Mouse (Mus musculus) intestine, postnatal 0 days (tissue): ENCODE results near the gene Zfp931. TPM values are rescaled to one million over a fixed set of nuclear protein-coding genes. Genes with fewer than 3 reads are reported as not detected.
"Not testable (repeated sequence)": the region's sequence is repeated elsewhere in the genome, so short reads cannot be mapped to it uniquely, and the experiment has no call there.

Experiments used
- ATAC-seq: fragments of 200-750 bp; cut with Nextera tagmentation; 2 replicates; pipeline ENCODE4 v1.8.0; 2017; ENCODE audit warnings: mild to moderate bottlenecking, moderate TSS enrichment, moderate library complexity
- H3K27ac ChIP-seq: fragments of 300-500 bp; sonication (generic); 2 replicates; pipeline ENCODE4 v1.5.1; 2014; ENCODE audit warnings: mild to moderate bottlenecking, low read depth, low read length, moderate library complexity
- H3K27me3 ChIP-seq: fragments of 300-500 bp; sonication (generic); replicated peaks from 2 replicates; pipeline ENCODE4 v1.6.1; 2014; ENCODE audit warnings: low read length, mixed read lengths; ENCODE audit not compliant: control insufficient read depth, insufficient read depth
- H3K36me3 ChIP-seq: fragments of 300-500 bp; sonication (generic); 2 replicates; pipeline ENCODE4 v1.6.1; 2014; ENCODE audit warnings: mild to moderate bottlenecking, moderate library complexity; ENCODE audit not compliant: control insufficient read depth, insufficient read depth
- H3K4me1 ChIP-seq: fragments of 300-500 bp; sonication (generic); replicated peaks from 2 replicates; pipeline ENCODE4 v1.6.1; 2014; ENCODE audit warnings: antibody characterized with exemption, low read length, mixed read lengths; ENCODE audit not compliant: control insufficient read depth, insufficient read depth
- H3K4me2 ChIP-seq: fragments of 300-500 bp; sonication (generic); replicated peaks from 2 replicates; pipeline ENCODE4 v1.6.1; 2014; ENCODE audit warnings: low read depth, mild to moderate bottlenecking, moderate library complexity
- H3K4me3 ChIP-seq: fragments of 300-500 bp; sonication (generic); 2 replicates; pipeline ENCODE4 v1.5.1; 2014; ENCODE audit warnings: low read depth, low read length
- H3K9ac ChIP-seq: fragments of 300-500 bp; sonication (generic); 2 replicates; pipeline ENCODE4 v1.6.1; 2014; ENCODE audit warnings: mild to moderate bottlenecking, low read depth, low read length
- H3K9me3 ChIP-seq: fragments of 300-500 bp; sonication (generic); 2 replicates; pipeline ENCODE4 v1.6.1; 2016; ENCODE audit warnings: mixed run types; ENCODE audit not compliant: control insufficient read depth
- CTCF ChIP-seq: sonication (generic); IDR thresholded peaks from 2 replicates; pipeline ENCODE4 v1.5.1; 2016; ENCODE audit warnings: low read depth, mild to moderate bottlenecking, control low read depth, antibody characterized with exemption, moderate library complexity
- WGBS: fragments of 180-500 bp; shearing (Covaris S2); extraction: QIAGEN DNeasy Blood & Tissue Kit; methylation state at CpG from one replicate; pipeline ENCODE4 v1.1.7; 2014; 5-methylcytosine and 5-hydroxymethylcytosine counted together
- polyA plus RNA-seq: library from polyadenylated mRNA; unstranded; fragments of >200 nt; fragmentation: Nextera tagmentation; extraction: Ambion mirVana; gene quantifications from 2 replicates; pipeline ENCODE4 v1.2.1, GENCODE M21; 2015

The Zfp931 gene
- polyA plus RNA-seq, 1 experiment from 2014 or later: 4.9 TPM

- Histone ChIP-seq H3K36me3 (no peaks in the 10 kb centered on the region), H3K4me3 (no peak overlapping the region), H3K27me3 (no peaks in the 10 kb centered on the region), H3K4me1 (no peaks in the 10 kb centered on the region), H3K9ac (no peak overlapping the region), H3K27ac (no peak overlapping the region), H3K9me3 (no peaks in the 10 kb centered on the region), H3K4me2 (no peak overlapping the region)
- TF ChIP-seq CTCF: peak; percentile 77
- 9% methylated on average over 2 of the region's 2 CpGs for WGBS
- ATAC-seq: no peak
Observed at GRCm38 (mm10) chr2:178098021-178098420, 19.7 kb upstream of the Zfp931 start.

- H3K36me3 ChIP-seq: no peaks in the 10 kb centered on the region
- H3K4me1 ChIP-seq: no peaks in the 10 kb centered on the region
- no peaks in the 10 kb centered on the region for H3K9me3 ChIP-seq
- no peak for TF ChIP-seq CTCF
- H3K9ac ChIP-seq: no peak overlapping the region
- no peaks in the 10 kb centered on the region for H3K27me3 ChIP-seq
- no peak for ATAC-seq
- no peak overlapping the region for H3K4me2 ChIP-seq
- H3K4me3 ChIP-seq: no peak overlapping the region
- H3K27ac ChIP-seq: no peak overlapping the region
Observed at GRCm38 (mm10) chr2:178089586-178089985, 11.3 kb upstream of the Zfp931 start.

- no peak overlapping the region for H3K4me3 ChIP-seq
- no peaks in the 10 kb centered on the region for H3K36me3 ChIP-seq
- peak; percentile 85 for TF ChIP-seq CTCF
- H3K4me1 ChIP-seq: no peaks in the 10 kb centered on the region
- H3K9ac ChIP-seq: no peak overlapping the region
- WGBS: 10% methylated on average over 1 of the region's 1 CpGs
- no peak overlapping the region for H3K27ac ChIP-seq
- no peak for ATAC-seq
- H3K27me3 ChIP-seq: no peaks in the 10 kb centered on the region
- H3K4me2 ChIP-seq: no peak overlapping the region
- H3K9me3 ChIP-seq: no peaks in the 10 kb centered on the region
Observed at GRCm38 (mm10) chr2:178058195-178058594, 20.1 kb downstream of the Zfp931 start.

- ATAC-seq, H3K27ac ChIP-seq, H3K36me3 ChIP-seq, H3K4me2 ChIP-seq, H3K4me3 ChIP-seq, H3K27me3 ChIP-seq, H3K9ac ChIP-seq, H3K4me1 ChIP-seq, H3K9me3 ChIP-seq: not testable (repeated sequence)
- 63% methylated on average over 2 of the region's 3 CpGs for WGBS
Observed at GRCm38 (mm10) chr2:178027601-178028000, 50.7 kb downstream of the Zfp931 start.

GRCm38 (mm10) chr2:178023861-178024260 lies 54.4 kb downstream of the Zfp931 start:
- WGBS: 19% methylated on average over 2 of the region's 2 CpGs
- not testable (repeated sequence) for ATAC-seq, H3K36me3 ChIP-seq

GRCm38 (mm10) chr2:178023011-178023611 lies 55.2 kb downstream of the Zfp931 start, which contains the start of gene Zfp971:
Gene Zfp971, plus strand, starts transcription at chr2:178023284.
- H3K27ac ChIP-seq: not testable (repeated sequence)
- H3K9ac ChIP-seq: 0 out of 2 replicates have a peak within 1 kb of the TSS, but pooled peaks have one; percentile 40

More at GRCm38 (mm10) chr2:178023861-178024260, 54.4 kb downstream of the Zfp931 start:
- H3K27me3 ChIP-seq, H3K4me1 ChIP-seq, H3K9me3 ChIP-seq, H3K27ac ChIP-seq, H3K9ac ChIP-seq: not testable (repeated sequence)
- peak overlapping the region; percentile 50 for H3K4me3 ChIP-seq
- peak overlapping the region; percentile 66 for H3K4me2 ChIP-seq

GRCm38 (mm10) chr2:178020773-178021172 lies 57.5 kb downstream of the Zfp931 start:
- WGBS: 47% methylated on average over 8 of the region's 8 CpGs
- not testable (repeated sequence) for H3K4me2 ChIP-seq

More at GRCm38 (mm10) chr2:178023011-178023611, 55.2 kb downstream of the Zfp931 start, which contains the start of gene Zfp971:
- H3K4me2 ChIP-seq: peak within 1 kb of the TSS; percentile 66
- not testable (repeated sequence) for H3K4me1 ChIP-seq, H3K9me3 ChIP-seq, H3K36me3 ChIP-seq, H3K27me3 ChIP-seq, ATAC-seq
- WGBS: under 1% methylated on average over 14 of the region's 15 CpGs
- H3K4me3 ChIP-seq: peak within 1 kb of the TSS; percentile 50

GRCm38 (mm10) chr2:178019486-178019885 lies 58.8 kb downstream of the Zfp931 start:
- H3K27ac ChIP-seq, H3K4me2 ChIP-seq: not testable (repeated sequence)

More at GRCm38 (mm10) chr2:178020773-178021172, 57.5 kb downstream of the Zfp931 start:
- not testable (repeated sequence) for H3K36me3 ChIP-seq, H3K4me1 ChIP-seq, H3K4me3 ChIP-seq, ATAC-seq, H3K9me3 ChIP-seq, H3K9ac ChIP-seq, H3K27ac ChIP-seq, H3K27me3 ChIP-seq

More at GRCm38 (mm10) chr2:178019486-178019885, 58.8 kb downstream of the Zfp931 start:
- H3K4me3 ChIP-seq, H3K9me3 ChIP-seq, H3K36me3 ChIP-seq, H3K4me1 ChIP-seq, ATAC-seq, H3K27me3 ChIP-seq, H3K9ac ChIP-seq: not testable (repeated sequence)
- 59% methylated on average over 3 of the region's 3 CpGs for WGBS
